Mouse (Mus musculus) MEL (cell line): ENCODE measurements around the gene A730071L15Rik. TPM values are rescaled to one million over a fixed set of nuclear protein-coding genes. Genes with fewer than 3 reads are reported as not detected.

ENCODE experiments used
- DNase-seq: peaks from one replicate; pipeline ENCODE4 v3.0.0; 2011; ENCODE audit warnings: low read depth, low spot score
- H3K27ac ChIP-seq: 2 replicates; pipeline ENCODE4 v1.5.1; 2012; ENCODE audit warnings: low read depth, mild to moderate bottlenecking, control low read depth, low read length, moderate library complexity; ENCODE audit not compliant: control insufficient read depth
- H3K27me3 ChIP-seq, 2 experiments: fragments of 150-350 bp in 1 of 2; sonication (generic) in 1 of 2; 2 replicates each; pipeline ENCODE4 v1.6.1; 2012; ENCODE audit warnings: low read length in 2 of 2, mild to moderate bottlenecking in 2 of 2, improper control_type of control experiment in 1 of 2, moderate library complexity in 1 of 2; ENCODE audit not compliant: insufficient read depth in 2 of 2, control insufficient read depth in 1 of 2
- H3K36me3 ChIP-seq, 2 experiments: 2 replicates each; pipeline ENCODE4 v1.6.1; 2012 to 2014; ENCODE audit warnings: low read length in 2 of 2, improper control_type of control experiment in 1 of 2, inconsistent platforms in 1 of 2, mild to moderate bottlenecking in 1 of 2; ENCODE audit not compliant: insufficient read depth in 2 of 2, control insufficient read depth in 1 of 2
- H3K4me1 ChIP-seq, 2 experiments: fragments of 150-350 bp in 1 of 2; sonication (generic) in 1 of 2; 2 replicates each; pipeline ENCODE4 v1.6.1; 2012; ENCODE audit warnings: low read length in 2 of 2, improper control_type of control experiment in 1 of 2, mild to moderate bottlenecking in 1 of 2; ENCODE audit not compliant: insufficient read depth in 2 of 2, control insufficient read depth in 1 of 2
- H3K4me3 ChIP-seq, 2 experiments: fragments of 150-350 bp in 1 of 2; sonication (generic) in 1 of 2; 2 replicates each; pipeline ENCODE4 v1.5.1; 2012; ENCODE audit warnings: low read depth in 2 of 2, low read length in 2 of 2, mild to moderate bottlenecking in 2 of 2, moderate library complexity in 2 of 2, control low read depth in 1 of 2, improper control_type of control experiment in 1 of 2; ENCODE audit not compliant: control insufficient read depth in 1 of 2, insufficient read depth in 1 of 2
- H3K79me2 ChIP-seq: 2 replicates; pipeline ENCODE4 v1.6.1; 2012; ENCODE audit warnings: mild to moderate bottlenecking, low read length, moderate library complexity; ENCODE audit not compliant: control insufficient read depth, poor library complexity, insufficient read depth
- H3K9ac ChIP-seq: 2 replicates; pipeline ENCODE4 v1.6.1; 2012; ENCODE audit warnings: low read depth, mild to moderate bottlenecking, control low read depth, low read length, moderate library complexity; ENCODE audit not compliant: control insufficient read depth, poor library complexity, severe bottlenecking
- H3K9me3 ChIP-seq: fragments of 150-350 bp; sonication (generic); replicated peaks from 2 replicates; pipeline ENCODE4 v1.6.1; 2012; ENCODE audit warnings: mild to moderate bottlenecking, low read length, improper control_type of control experiment, moderate library complexity; ENCODE audit not compliant: insufficient read depth
- BHLHE40 ChIP-seq: IDR thresholded peaks from 2 replicates; pipeline ENCODE4 v1.6.1; 2012; ENCODE audit warnings: low read depth, mild to moderate bottlenecking, inconsistent platforms, low read length, improper control_type of control experiment, borderline replicate concordance
- CHD1 ChIP-seq: IDR thresholded peaks from 2 replicates; pipeline ENCODE4 v1.6.1; 2012; ENCODE audit warnings: low read depth, mild to moderate bottlenecking, inconsistent platforms, low read length, improper control_type of control experiment
- CHD2 ChIP-seq: IDR thresholded peaks from 2 replicates; pipeline ENCODE4 v1.6.1; 2011; ENCODE audit warnings: low read length, improper control_type of control experiment
- CTCF ChIP-seq, 3 experiments: IDR thresholded peaks in 2 of 3; conservative IDR thresholded peaks in 1 of 3; 2 replicates each; pipeline ENCODE4 v1.5.1; 2011 to 2012; ENCODE audit warnings: low read length in 3 of 3, low read depth in 2 of 3, mild to moderate bottlenecking in 2 of 3, improper control_type of control experiment in 1 of 3, inconsistent platforms in 1 of 3, mixed read lengths in 1 of 3, moderate library complexity in 1 of 3; ENCODE audit not compliant: control insufficient read depth in 1 of 3, insufficient read depth in 1 of 3, poor library complexity in 1 of 3, severe bottlenecking in 1 of 3
- ELF1 ChIP-seq: IDR thresholded peaks from 2 replicates; pipeline ENCODE4 v1.6.1; 2014; ENCODE audit warnings: low read depth, mild to moderate bottlenecking, inconsistent platforms, low read length, improper control_type of control experiment, moderate library complexity
- EP300 ChIP-seq, 2 experiments: IDR thresholded peaks; 2 replicates each; pipeline ENCODE4 v1.6.1; 2011; ENCODE audit warnings: improper control_type of control experiment in 2 of 2, low read length in 2 of 2, low read depth in 1 of 2, mild to moderate bottlenecking in 1 of 2
- ETS1 ChIP-seq: IDR thresholded peaks from 2 replicates; pipeline ENCODE4 v1.6.1; 2012; ENCODE audit warnings: low read depth, mild to moderate bottlenecking, inconsistent platforms, low read length, improper control_type of control experiment, moderate library complexity
- HCFC1 ChIP-seq: IDR thresholded peaks from 2 replicates; pipeline ENCODE4 v1.6.1; 2012; ENCODE audit warnings: low read depth, mild to moderate bottlenecking, inconsistent platforms, low read length, improper control_type of control experiment, moderate library complexity
- KAT2A ChIP-seq: conservative IDR thresholded peaks from 2 replicates; pipeline ENCODE4 v1.6.1; 2012; ENCODE audit warnings: low read depth, low read length, improper control_type of control experiment, inconsistent platforms
- MAFK ChIP-seq: IDR thresholded peaks from 2 replicates; pipeline ENCODE4 v1.6.1; 2011; ENCODE audit warnings: low read depth, mild to moderate bottlenecking, low read length, improper control_type of control experiment, borderline replicate concordance
- MAX ChIP-seq: IDR thresholded peaks from 2 replicates; pipeline ENCODE4 v1.6.1; 2011; ENCODE audit warnings: low read length, improper control_type of control experiment
- MYB ChIP-seq: IDR thresholded peaks from 2 replicates; pipeline ENCODE4 v1.6.1; 2011; ENCODE audit warnings: mild to moderate bottlenecking, low read depth, low read length, improper control_type of control experiment
- MYC ChIP-seq: IDR thresholded peaks from 2 replicates; pipeline ENCODE4 v1.6.1; 2011; ENCODE audit warnings: low read depth, mild to moderate bottlenecking, low read length, improper control_type of control experiment, moderate library complexity
- NELFE ChIP-seq: IDR thresholded peaks from 2 replicates; pipeline ENCODE4 v1.6.1; 2011; ENCODE audit warnings: low read depth, low read length, improper control_type of control experiment
- POLR2AphosphoS5 ChIP-seq: IDR thresholded peaks from 2 replicates; pipeline ENCODE4 v1.6.1; 2012; ENCODE audit warnings: low read depth, borderline replicate concordance, mild to moderate bottlenecking, inconsistent platforms, low read length, moderate library complexity, mixed read lengths
- RAD21 ChIP-seq: IDR thresholded peaks from 2 replicates; pipeline ENCODE4 v1.6.1; 2011; ENCODE audit warnings: mild to moderate bottlenecking, low read depth, low read length, improper control_type of control experiment
- SIN3A ChIP-seq: IDR thresholded peaks from 2 replicates; pipeline ENCODE4 v1.6.1; 2012; ENCODE audit warnings: low read length, improper control_type of control experiment, inconsistent platforms
- SMC3 ChIP-seq: IDR thresholded peaks from 2 replicates; pipeline ENCODE4 v1.6.1; 2011; ENCODE audit warnings: low read depth, low read length, improper control_type of control experiment
- TAL1 ChIP-seq: IDR thresholded peaks from 2 replicates; pipeline ENCODE4 v1.6.1; 2012; ENCODE audit warnings: mild to moderate bottlenecking, inconsistent platforms, low read length, moderate library complexity, mixed read lengths
- TBP ChIP-seq: IDR thresholded peaks from 2 replicates; pipeline ENCODE4 v1.8.0; 2011; ENCODE audit warnings: low read depth, low read length, improper control_type of control experiment
- TCF12 ChIP-seq: IDR thresholded peaks from 2 replicates; pipeline ENCODE4 v1.6.1; 2014; ENCODE audit warnings: low read depth, mild to moderate bottlenecking, inconsistent platforms, low read length, improper control_type of control experiment, moderate library complexity
- UBTF ChIP-seq: IDR thresholded peaks from 2 replicates; pipeline ENCODE4 v1.6.1; 2012; ENCODE audit warnings: low read depth, mild to moderate bottlenecking, inconsistent platforms, low read length, improper control_type of control experiment, moderate library complexity, borderline replicate concordance; ENCODE audit not compliant: insufficient read depth
- USF1 ChIP-seq: IDR thresholded peaks from 2 replicates; pipeline ENCODE4 v1.6.1; 2014; ENCODE audit warnings: low read depth, mild to moderate bottlenecking, inconsistent platforms, low read length, improper control_type of control experiment, moderate library complexity
- USF2 ChIP-seq, 2 experiments: IDR thresholded peaks; 2 replicates each; pipeline ENCODE4 v1.6.1; 2011 to 2012; ENCODE audit warnings: improper control_type of control experiment in 2 of 2, low read length in 2 of 2, borderline replicate concordance in 1 of 2, inconsistent platforms in 1 of 2, low read depth in 1 of 2, mild to moderate bottlenecking in 1 of 2; ENCODE audit not compliant: insufficient read depth in 1 of 2
- ZC3H11A ChIP-seq: IDR thresholded peaks from 2 replicates; pipeline ENCODE4 v1.6.1; 2012; ENCODE audit warnings: low read depth, mild to moderate bottlenecking, inconsistent platforms, low read length, improper control_type of control experiment
- ZKSCAN1 ChIP-seq: IDR thresholded peaks from 2 replicates; pipeline ENCODE4 v1.6.1; 2012; ENCODE audit warnings: low read depth, mild to moderate bottlenecking, inconsistent platforms, low read length, improper control_type of control experiment, moderate library complexity
- ZMIZ1 ChIP-seq: IDR thresholded peaks from 2 replicates; pipeline ENCODE4 v1.6.1; 2012; ENCODE audit warnings: low read depth, mild to moderate bottlenecking, inconsistent platforms, low read length, improper control_type of control experiment, moderate library complexity
- ZNF384 ChIP-seq: IDR thresholded peaks from 2 replicates; pipeline ENCODE4 v1.6.1; 2012; ENCODE audit warnings: low read depth, mild to moderate bottlenecking, inconsistent platforms, low read length, improper control_type of control experiment
- polyA plus RNA-seq, 2 experiments: library from polyadenylated mRNA; stranded (reverse) in 1 of 2; unstranded in 1 of 2; fragments of >175 nt in 1 of 2; fragments of >200 nt in 1 of 2; gene quantifications; 2 replicates each; pipeline versions ENCODE4 v1.2.1 to v1.2.4; 2012; ENCODE audit warnings: low replicate concordance in 2 of 2, low read depth in 1 of 2; ENCODE audit not compliant: insufficient read length in 2 of 2, insufficient read depth in 1 of 2, missing spikeins in 1 of 2
- total RNA-seq: library from RNA; depleted of rRNA; stranded (reverse); fragments of 300-350 nt; gene quantifications from 2 replicates; pipeline ENCODE4 v1.2.3, GENCODE M21; 2012

Gene A730071L15Rik
- total and polyA plus RNA-seq, 3 experiments: 0.13 to 0.46 TPM; not detected in 1

GRCm38 (mm10) chr11:6154211-6154701, 45.6 kb upstream of the A730071L15Rik start:
- no peaks in the 10 kb centered on the region for H3K9me3 ChIP-seq
- no peak for TF ChIP-seq NELFE
- TF ChIP-seq EP300 (IDR thresholded peaks at IDR 0.05; ENCODE audit: low read depth in 1 of 2, low read length in 2 of 2): no peak
- TF ChIP-seq HCFC1: no peak
- no peak for TF ChIP-seq RAD21
- TF ChIP-seq USF1: no peak
- no peak for TF ChIP-seq CHD1
- no peak for TF ChIP-seq TCF12
- no peak for TF ChIP-seq POLR2AphosphoS5
- no peak for TF ChIP-seq ETS1
- no peak for TF ChIP-seq TAL1
- TF ChIP-seq USF2 (IDR thresholded peaks at IDR 0.05; ENCODE audit: borderline replicate concordance in 1 of 2, insufficient read depth in 1 of 2, low read depth in 1 of 2, low read length in 2 of 2): no peak
- TF ChIP-seq MYC: no peak
- TF ChIP-seq ZC3H11A: no peak
- no peak for TF ChIP-seq TBP
- no peak for TF ChIP-seq ELF1
- no peak for TF ChIP-seq ZNF384
- no peak for TF ChIP-seq CHD2
- TF ChIP-seq MAX: no peak
- TF ChIP-seq KAT2A: no peak
- TF ChIP-seq ZKSCAN1: no peak
- H3K36me3 ChIP-seq: peaks cover 0 to 10% of the 10 kb centered on the region in 2 experiments; a peak in 2 of 4 replicates
- H3K4me3 ChIP-seq: no peak overlapping the region
- no peak overlapping the region for H3K9ac ChIP-seq
- no peaks in the 10 kb centered on the region for H3K27me3 ChIP-seq
- H3K4me1 ChIP-seq: no peaks in the 10 kb centered on the region
- H3K79me2 ChIP-seq: peaks cover 24% of the 10 kb centered on the region
- no peak for DNase-seq
- no peak overlapping the region for H3K27ac ChIP-seq

DNA sequence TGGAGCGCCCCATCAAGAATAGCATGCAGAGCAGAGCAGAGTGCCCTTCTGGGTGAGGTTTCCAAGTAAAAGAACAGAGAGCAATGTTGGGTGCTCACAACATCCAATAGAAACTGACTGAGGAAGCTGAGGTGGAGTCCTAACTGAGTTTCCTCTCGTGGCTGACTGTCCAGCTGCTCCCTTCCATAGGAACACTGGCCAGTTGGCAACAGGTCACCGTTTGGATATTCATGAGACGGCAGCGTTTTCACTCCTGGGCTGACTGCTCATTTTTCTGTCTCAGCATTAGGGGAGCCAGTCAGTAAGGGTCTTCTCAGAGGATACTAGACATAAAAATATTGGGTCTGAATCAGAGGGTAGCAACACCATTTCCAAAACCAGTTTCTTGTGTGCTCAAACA, 43.2 kb upstream of the A730071L15Rik start:
- Histone ChIP-seq H3K27ac (no peak overlapping the region), H3K4me1 (no peaks in the 10 kb centered on the region), H3K9me3 (no peaks in the 10 kb centered on the region), H3K4me3 (no peak overlapping the region), H3K36me3 (peaks cover 0 to 4% of the 10 kb centered on the region in 2 experiments; a peak in 1 of 4 replicates), H3K27me3 (no peaks in the 10 kb centered on the region), H3K9ac (no peak overlapping the region), H3K79me2 (peaks cover 32% of the 10 kb centered on the region)
- DNase-seq: no peak
- no peak for TF ChIP-seq MAFK
- TF ChIP-seq NELFE: no peak
- TF ChIP-seq POLR2AphosphoS5: no peak
- no peak for TF ChIP-seq CHD1
- TF ChIP-seq USF2 (IDR thresholded peaks at IDR 0.05; ENCODE audit: borderline replicate concordance in 1 of 2, insufficient read depth in 1 of 2, low read depth in 1 of 2, low read length in 2 of 2): no peak
- TF ChIP-seq ZKSCAN1: no peak
- TF ChIP-seq ZC3H11A: no peak
- TF ChIP-seq CHD2: no peak
- no peak for TF ChIP-seq BHLHE40
- no peak for TF ChIP-seq MYB
- TF ChIP-seq SMC3: no peak
- no peak for TF ChIP-seq TCF12
- TF ChIP-seq SIN3A: no peak
- no peak for TF ChIP-seq ZMIZ1
- TF ChIP-seq TBP: no peak
- no peak for TF ChIP-seq UBTF
- TF ChIP-seq ETS1: no peak
- no peak for TF ChIP-seq CTCF (IDR thresholded peaks at IDR 0.05 in 2 of 3, conservative IDR thresholded peaks at IDR 0.05 in 1 of 3; ENCODE audit: control insufficient read depth in 1 of 3, insufficient read depth in 1 of 3, low read depth in 2 of 3, low read length in 3 of 3, poor library complexity in 1 of 3, severe bottlenecking in 1 of 3)
